Mouse (Mus musculus): ENCODE results near the gene Auts2. TPM values are rescaled to one million over a fixed set of nuclear protein-coding genes. Genes with fewer than 3 reads are reported as not detected.

Gene Auts2
- polyA plus RNA-seq, 1 experiment from 2014 or later = 0.03 TPM

GRCm38 (mm10) chr5:131812483-131813063, 730.6 kb downstream of the Auts2 start:
- H3K27ac ChIP-seq = no peak overlapping the region
- no peaks in the 10 kb centered on the region for H3K36me3 ChIP-seq (ENCODE audit: inconsistent target)
- no peaks in the 10 kb centered on the region for H3K79me2 ChIP-seq (ENCODE audit: inconsistent target)
- 89% methylated on average over 10 of the region's 10 CpGs for WGBS (ENCODE audit: missing documents)
- H3K4me3 ChIP-seq (ENCODE audit: inconsistent target) = no peak overlapping the region

- H3K27ac ChIP-seq = no peak overlapping the region
- WGBS (ENCODE audit: missing documents) = 94% methylated on average over 2 of the region's 2 CpGs
- H3K79me2 ChIP-seq (ENCODE audit: inconsistent target) = no peaks in the 10 kb centered on the region
- no peaks in the 10 kb centered on the region for H3K36me3 ChIP-seq (ENCODE audit: inconsistent target)
- no peak overlapping the region for H3K4me3 ChIP-seq (ENCODE audit: inconsistent target)
Observed at GRCm38 (mm10) chr5:131806350-131806749, 736.8 kb downstream of the Auts2 start.

GRCm38 (mm10) chr5:131805277-131805676, 737.9 kb downstream of the Auts2 start:
- no peaks in the 10 kb centered on the region for H3K79me2 ChIP-seq (ENCODE audit: inconsistent target)
- H3K27ac ChIP-seq = no peak overlapping the region
- H3K36me3 ChIP-seq (ENCODE audit: inconsistent target) = no peaks in the 10 kb centered on the region
- 100% methylated on average over 4 of the region's 4 CpGs for WGBS (ENCODE audit: missing documents)
- no peak overlapping the region for H3K4me3 ChIP-seq (ENCODE audit: inconsistent target)

- Histone ChIP-seq H3K36me3 (ENCODE audit: inconsistent target) (no peaks in the 10 kb centered on the region), H3K79me2 (ENCODE audit: inconsistent target) (no peaks in the 10 kb centered on the region), H3K4me3 (ENCODE audit: inconsistent target) (no peak overlapping the region), H3K27ac (no peak overlapping the region)
- WGBS (ENCODE audit: missing documents) = 90% methylated on average over 10 of the region's 10 CpGs
Observed at GRCm38 (mm10) chr5:131803609-131804008, 739.5 kb downstream of the Auts2 start.

- Histone ChIP-seq H3K4me3 (ENCODE audit: inconsistent target) (no peak overlapping the region), H3K27ac (no peak overlapping the region), H3K79me2 (ENCODE audit: inconsistent target) (no peaks in the 10 kb centered on the region), H3K36me3 (ENCODE audit: inconsistent target) (no peaks in the 10 kb centered on the region)
- WGBS (ENCODE audit: missing documents) = 86% methylated on average over 6 of the region's 6 CpGs
Observed at GRCm38 (mm10) chr5:131802340-131803036, 740.7 kb downstream of the Auts2 start.

GRCm38 (mm10) chr5:131801924-131802323, 741.2 kb downstream of the Auts2 start:
- H3K79me2 ChIP-seq (ENCODE audit: inconsistent target) = no peaks in the 10 kb centered on the region
- H3K4me3 ChIP-seq (ENCODE audit: inconsistent target) = no peak overlapping the region
- 96% methylated on average over 6 of the region's 6 CpGs for WGBS (ENCODE audit: missing documents)
- no peak overlapping the region for H3K27ac ChIP-seq
- no peaks in the 10 kb centered on the region for H3K36me3 ChIP-seq (ENCODE audit: inconsistent target)

GRCm38 (mm10) chr5:131798373-131798772, 744.8 kb downstream of the Auts2 start:
- no peak overlapping the region for H3K27ac ChIP-seq
- no peak overlapping the region for H3K4me3 ChIP-seq (ENCODE audit: inconsistent target)
- WGBS (ENCODE audit: missing documents) = 92% methylated on average over 5 of the region's 5 CpGs
- H3K79me2 ChIP-seq (ENCODE audit: inconsistent target) = no peaks in the 10 kb centered on the region
- H3K36me3 ChIP-seq (ENCODE audit: inconsistent target) = no peaks in the 10 kb centered on the region

- H3K36me3 ChIP-seq (ENCODE audit: inconsistent target) = no peaks in the 10 kb centered on the region
- no peak overlapping the region for H3K4me3 ChIP-seq (ENCODE audit: inconsistent target)
Observed at GRCm38 (mm10) chr5:131797044-131797443, 746.1 kb downstream of the Auts2 start.

GRCm38 (mm10) chr5:131794411-131795133, 748.6 kb downstream of the Auts2 start:
- Histone ChIP-seq H3K79me2 (ENCODE audit: inconsistent target) (no peaks in the 10 kb centered on the region), H3K27ac (no peak overlapping the region), H3K36me3 (ENCODE audit: inconsistent target) (no peaks in the 10 kb centered on the region), H3K4me3 (ENCODE audit: inconsistent target) (no peak overlapping the region)
- WGBS (ENCODE audit: missing documents) = 71% methylated on average over 17 of the region's 18 CpGs

More at GRCm38 (mm10) chr5:131797044-131797443, 746.1 kb downstream of the Auts2 start:
- H3K27ac ChIP-seq = no peak overlapping the region
- no peaks in the 10 kb centered on the region for H3K79me2 ChIP-seq (ENCODE audit: inconsistent target)

- no peak overlapping the region for H3K4me3 ChIP-seq (ENCODE audit: inconsistent target)
- no peaks in the 10 kb centered on the region for H3K36me3 ChIP-seq (ENCODE audit: inconsistent target)
- no peaks in the 10 kb centered on the region for H3K79me2 ChIP-seq (ENCODE audit: inconsistent target)
- WGBS (ENCODE audit: missing documents) = 88% methylated on average over 8 of the region's 8 CpGs
- no peak overlapping the region for H3K27ac ChIP-seq
Observed at GRCm38 (mm10) chr5:131789601-131790000, 753.5 kb downstream of the Auts2 start.

GRCm38 (mm10) chr5:131788008-131788407, 755.1 kb downstream of the Auts2 start:
- H3K27ac ChIP-seq = no peak overlapping the region
- no peaks in the 10 kb centered on the region for H3K79me2 ChIP-seq (ENCODE audit: inconsistent target)
- H3K36me3 ChIP-seq (ENCODE audit: inconsistent target) = no peaks in the 10 kb centered on the region
- no peak overlapping the region for H3K4me3 ChIP-seq (ENCODE audit: inconsistent target)
- 77% methylated on average over 6 of the region's 6 CpGs for WGBS (ENCODE audit: missing documents)

GRCm38 (mm10) chr5:131783241-131783640, 759.9 kb downstream of the Auts2 start:
- Histone ChIP-seq H3K36me3 (ENCODE audit: inconsistent target) (no peaks in the 10 kb centered on the region), H3K79me2 (ENCODE audit: inconsistent target) (no peaks in the 10 kb centered on the region), H3K4me3 (ENCODE audit: inconsistent target) (no peak overlapping the region), H3K27ac (no peak overlapping the region)
- WGBS (ENCODE audit: missing documents) = 74% methylated on average over 3 of the region's 3 CpGs

GRCm38 (mm10) chr5:131781063-131781462, 762.1 kb downstream of the Auts2 start:
- H3K79me2 ChIP-seq (ENCODE audit: inconsistent target) = no peaks in the 10 kb centered on the region
- no peak overlapping the region for H3K4me3 ChIP-seq (ENCODE audit: inconsistent target)
- 93% methylated on average over 14 of the region's 14 CpGs for WGBS (ENCODE audit: missing documents)
- H3K27ac ChIP-seq = no peak overlapping the region
- no peaks in the 10 kb centered on the region for H3K36me3 ChIP-seq (ENCODE audit: inconsistent target)

GRCm38 (mm10) chr5:131779171-131779570, 764.0 kb downstream of the Auts2 start:
- Histone ChIP-seq H3K36me3 (ENCODE audit: inconsistent target) (no peaks in the 10 kb centered on the region), H3K4me3 (ENCODE audit: inconsistent target) (no peak overlapping the region), H3K79me2 (ENCODE audit: inconsistent target) (no peaks in the 10 kb centered on the region), H3K27ac (no peak overlapping the region)

- WGBS (ENCODE audit: missing documents) = 94% methylated on average over 5 of the region's 5 CpGs
- no peak overlapping the region for H3K27ac ChIP-seq
- H3K36me3 ChIP-seq (ENCODE audit: inconsistent target) = no peaks in the 10 kb centered on the region
- no peaks in the 10 kb centered on the region for H3K79me2 ChIP-seq (ENCODE audit: inconsistent target)
- H3K4me3 ChIP-seq (ENCODE audit: inconsistent target) = no peak overlapping the region
Observed at GRCm38 (mm10) chr5:131775672-131776071, 767.5 kb downstream of the Auts2 start.
